Mouse (Mus musculus): ENCODE measurements around the gene Pla2g4a.

DNA sequence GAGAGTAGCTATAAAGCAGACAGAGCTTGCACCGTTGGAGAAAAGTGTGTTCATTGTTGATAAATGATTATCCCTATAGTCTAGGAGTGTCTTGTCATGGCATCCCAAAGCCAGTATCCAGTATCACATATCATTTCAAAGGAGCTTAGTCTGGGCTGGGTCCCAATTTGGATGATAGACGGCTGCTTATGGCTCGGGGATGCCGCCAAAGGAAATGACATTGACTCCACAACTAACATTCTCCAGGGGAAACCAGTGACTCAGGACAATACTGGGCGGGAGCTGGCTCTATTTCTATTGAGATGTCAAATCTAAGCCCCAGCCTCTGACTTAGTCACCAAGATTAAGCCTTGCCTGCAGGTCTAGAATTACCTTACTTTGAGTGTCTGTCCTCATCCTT is 31.9 kb downstream of the Pla2g4a start:
- TF ChIP-seq CTCF (conservative IDR thresholded peaks at IDR 0.05; ENCODE audit: low read length) (no peak), POU5F1 (IDR thresholded peaks at IDR 0.05; ENCODE audit: borderline replicate concordance, low read length) (no peak), NANOG (IDR thresholded peaks at IDR 0.05; ENCODE audit: borderline replicate concordance, low read length) (no peak)

Data from E14TG2a.4 (cell line).